Mouse (Mus musculus) myocyte (in vitro differentiated cells): ENCODE measurements around the gene Tsen2. TPM values are rescaled to one million over a fixed set of nuclear protein-coding genes. Genes with fewer than 3 reads are reported as not detected.

Source experiments
- H3K27me3 ChIP-seq: one replicate; pipeline ENCODE4 v1.6.1; 2011; ENCODE audit not compliant: control insufficient read depth, insufficient read depth, insufficient read length
- H3K36me3 ChIP-seq: one replicate; pipeline ENCODE4 v1.6.1; 2011; ENCODE audit not compliant: control insufficient read depth, insufficient read depth
- H3K4me2 ChIP-seq: one replicate; pipeline ENCODE4 v1.6.1; 2011; ENCODE audit warnings: low read depth, control low read depth
- H3K4me3 ChIP-seq: one replicate; pipeline ENCODE4 v1.5.1; 2011; ENCODE audit warnings: mild to moderate bottlenecking, control low read depth, moderate library complexity
- H3K79me2 ChIP-seq: one replicate; pipeline ENCODE4 v1.6.1; 2011; ENCODE audit not compliant: control insufficient read depth, insufficient read depth
- H3ac ChIP-seq: one replicate; pipeline ENCODE4 v1.6.1; 2011; ENCODE audit not compliant: control insufficient read depth, insufficient read length
- CEBPB ChIP-seq: IDR thresholded peaks from 2 replicates; pipeline ENCODE4 v1.6.1; 2011; ENCODE audit warnings: mild to moderate bottlenecking, moderate library complexity; ENCODE audit not compliant: poor library complexity, insufficient read depth, severe bottlenecking
- E2F4 ChIP-seq: IDR thresholded peaks from one replicate; pipeline ENCODE4 v1.6.1; 2011; ENCODE audit warnings: mild to moderate bottlenecking, control low read depth, moderate library complexity; ENCODE audit not compliant: insufficient read depth
- MAX ChIP-seq: IDR thresholded peaks from one replicate; pipeline ENCODE4 v1.6.1; 2011; ENCODE audit warnings: low read depth, mild to moderate bottlenecking, control low read depth
- MYOD1 ChIP-seq, 3 experiments: IDR thresholded peaks; one replicate each; pipeline ENCODE4 v1.6.1; 2011; ENCODE audit warnings: control low read depth in 2 of 3, low read depth in 2 of 3, mild to moderate bottlenecking in 2 of 3, moderate library complexity in 1 of 3; ENCODE audit not compliant: insufficient read length in 2 of 3, control insufficient read depth in 1 of 3
- MYOG ChIP-seq, 3 experiments: IDR thresholded peaks; one replicate each; pipeline ENCODE4 v1.6.1; 2011; ENCODE audit warnings: control low read depth in 2 of 3, low read depth in 2 of 3, mild to moderate bottlenecking in 2 of 3; ENCODE audit not compliant: insufficient read length in 2 of 3, control insufficient read depth in 1 of 3, insufficient read depth in 1 of 3
- POLR2A ChIP-seq: IDR thresholded peaks from one replicate; pipeline ENCODE4 v1.6.1; 2011; ENCODE audit warnings: low read depth, mild to moderate bottlenecking, control low read depth, moderate library complexity; ENCODE audit not compliant: insufficient read length
- POLR2AphosphoS2 ChIP-seq: IDR thresholded peaks from one replicate; pipeline ENCODE4 v1.6.1; 2011; ENCODE audit warnings: low read depth, control low read depth; ENCODE audit not compliant: insufficient read length
- REST ChIP-seq: IDR thresholded peaks from one replicate; pipeline ENCODE4 v1.6.1; 2011; ENCODE audit warnings: mild to moderate bottlenecking, control low read depth, moderate library complexity; ENCODE audit not compliant: insufficient read depth, insufficient read length
- SRF ChIP-seq: IDR thresholded peaks from one replicate; pipeline ENCODE4 v1.6.1; 2011; ENCODE audit warnings: low read depth; ENCODE audit not compliant: control insufficient read depth, insufficient read length
- TCF12 ChIP-seq: IDR thresholded peaks from one replicate; pipeline ENCODE4 v1.6.1; 2011; ENCODE audit warnings: mild to moderate bottlenecking, control low read depth; ENCODE audit not compliant: poor library complexity, insufficient read depth, severe bottlenecking
- TCF3 ChIP-seq: IDR thresholded peaks from one replicate; pipeline ENCODE4 v1.6.1; 2011; ENCODE audit warnings: low read depth, control low read depth; ENCODE audit not compliant: insufficient read length
- USF1 ChIP-seq: IDR thresholded peaks from one replicate; pipeline ENCODE4 v1.6.1; 2011; ENCODE audit warnings: low read depth, mild to moderate bottlenecking, control low read depth, moderate library complexity
- polyA plus RNA-seq: library from polyadenylated mRNA; unstranded; fragments of >200 nt; fragmentation: generic; extraction: Trizol; gene quantifications from one replicate; pipeline ENCODE4 v1.2.1, GENCODE M21; 2012; ENCODE audit warnings: missing spikeins

Tsen2 gene
- polyA plus RNA-seq, 1 experiment, result 13.4 TPM

- no peaks in the 10 kb centered on the region for H3K27me3 ChIP-seq
- H3K79me2 ChIP-seq, result no peaks in the 10 kb centered on the region
- H3K36me3 ChIP-seq, result no peaks in the 10 kb centered on the region
- no peak overlapping the region for H3K4me2 ChIP-seq
- no peak for TF ChIP-seq E2F4
- TF ChIP-seq POLR2AphosphoS2, result no peak
- TF ChIP-seq SRF, result no peak
- TF ChIP-seq REST, result no peak
- TF ChIP-seq TCF3, result no peak
- TF ChIP-seq MYOD1 (IDR thresholded peaks at IDR 0.05; ENCODE audit: control insufficient read depth in 1 of 3, insufficient read length in 2 of 3, low read depth in 2 of 3), result no peak
- no peak for TF ChIP-seq USF1
- TF ChIP-seq MYOG (IDR thresholded peaks at IDR 0.05; ENCODE audit: control insufficient read depth in 1 of 3, insufficient read depth in 1 of 3, insufficient read length in 2 of 3, low read depth in 2 of 3), result no peak
- TF ChIP-seq TCF12, result no peak
- TF ChIP-seq MAX, result no peak
- no peak for TF ChIP-seq POLR2A
- no peak for TF ChIP-seq CEBPB
- H3K4me3 ChIP-seq, result no peak overlapping the region
- H3ac ChIP-seq, result no peak overlapping the region
These were observed 39.1 kb downstream of the Tsen2 start for GRCm38 (mm10) chr6:115583430-115584125.

GRCm38 (mm10) chr6:115584176-115584575 is 39.7 kb downstream of the Tsen2 start:
- no peak for TF ChIP-seq MYOD1 (IDR thresholded peaks at IDR 0.05; ENCODE audit: control insufficient read depth in 1 of 3, insufficient read length in 2 of 3, low read depth in 2 of 3)
- no peak for TF ChIP-seq POLR2AphosphoS2
- TF ChIP-seq MYOG (IDR thresholded peaks at IDR 0.05; ENCODE audit: control insufficient read depth in 1 of 3, insufficient read depth in 1 of 3, insufficient read length in 2 of 3, low read depth in 2 of 3), result no peak
- TF ChIP-seq MAX, result no peak
- TF ChIP-seq REST, result no peak
- TF ChIP-seq SRF, result no peak
- no peak for TF ChIP-seq POLR2A
- no peak for TF ChIP-seq CEBPB
- TF ChIP-seq TCF12, result no peak
- TF ChIP-seq E2F4, result no peak
- no peak for TF ChIP-seq TCF3
- TF ChIP-seq USF1, result no peak

GRCm38 (mm10) chr6:115586321-115586720 is 41.9 kb downstream of the Tsen2 start:
- H3K4me2 ChIP-seq, result no peak overlapping the region
- H3ac ChIP-seq, result no peak overlapping the region
- H3K27me3 ChIP-seq, result no peaks in the 10 kb centered on the region
- H3K36me3 ChIP-seq, result no peaks in the 10 kb centered on the region
- H3K79me2 ChIP-seq, result no peaks in the 10 kb centered on the region
- no peak overlapping the region for H3K4me3 ChIP-seq
- TF ChIP-seq POLR2AphosphoS2 (no peak), MYOG (IDR thresholded peaks at IDR 0.05; ENCODE audit: control insufficient read depth in 1 of 3, insufficient read depth in 1 of 3, insufficient read length in 2 of 3, low read depth in 2 of 3) (peak in 1 of 3 experiments; percentile 22), MYOD1 (IDR thresholded peaks at IDR 0.05; ENCODE audit: control insufficient read depth in 1 of 3, insufficient read length in 2 of 3, low read depth in 2 of 3) (peak in 1 of 3 experiments; percentile 38)

More at GRCm38 (mm10) chr6:115584176-115584575, 39.7 kb downstream of the Tsen2 start:
- H3K4me3 ChIP-seq, result no peak overlapping the region
- no peaks in the 10 kb centered on the region for H3K79me2 ChIP-seq
- H3K27me3 ChIP-seq, result no peaks in the 10 kb centered on the region
- H3ac ChIP-seq, result no peak overlapping the region
- no peaks in the 10 kb centered on the region for H3K36me3 ChIP-seq
- H3K4me2 ChIP-seq, result no peak overlapping the region

- Histone ChIP-seq H3K79me2 (no peaks in the 10 kb centered on the region), H3K4me2 (no peak overlapping the region), H3K36me3 (no peaks in the 10 kb centered on the region), H3K27me3 (no peaks in the 10 kb centered on the region), H3K4me3 (no peak overlapping the region), H3ac (no peak overlapping the region)
- no peak for TF ChIP-seq TCF12
- TF ChIP-seq REST, result no peak
- no peak for TF ChIP-seq POLR2AphosphoS2
- no peak for TF ChIP-seq E2F4
- no peak for TF ChIP-seq USF1
- no peak for TF ChIP-seq MAX
- TF ChIP-seq MYOD1 (IDR thresholded peaks at IDR 0.05; ENCODE audit: control insufficient read depth in 1 of 3, insufficient read length in 2 of 3, low read depth in 2 of 3), result no peak
- TF ChIP-seq TCF3, result no peak
- no peak for TF ChIP-seq CEBPB
- TF ChIP-seq SRF, result no peak
- TF ChIP-seq MYOG (IDR thresholded peaks at IDR 0.05; ENCODE audit: control insufficient read depth in 1 of 3, insufficient read depth in 1 of 3, insufficient read length in 2 of 3, low read depth in 2 of 3), result no peak
These were observed 47.4 kb downstream of the Tsen2 start for GRCm38 (mm10) chr6:115591692-115592359.
